Mouse (Mus musculus) myocyte (in vitro differentiated cells): ENCODE results near the gene Zbtb38. TPM values are rescaled to one million over a fixed set of nuclear protein-coding genes. Genes with fewer than 3 reads are reported as not detected.

ENCODE experiments used
- H3K27me3 ChIP-seq: one replicate; pipeline ENCODE4 v1.6.1; 2011; ENCODE audit not compliant: control insufficient read depth, insufficient read depth, insufficient read length
- H3K36me3 ChIP-seq: one replicate; pipeline ENCODE4 v1.6.1; 2011; ENCODE audit not compliant: control insufficient read depth, insufficient read depth
- H3K4me2 ChIP-seq: one replicate; pipeline ENCODE4 v1.6.1; 2011; ENCODE audit warnings: low read depth, control low read depth
- H3K4me3 ChIP-seq: one replicate; pipeline ENCODE4 v1.5.1; 2011; ENCODE audit warnings: mild to moderate bottlenecking, control low read depth, moderate library complexity
- H3K79me2 ChIP-seq: one replicate; pipeline ENCODE4 v1.6.1; 2011; ENCODE audit not compliant: control insufficient read depth, insufficient read depth
- H3ac ChIP-seq: one replicate; pipeline ENCODE4 v1.6.1; 2011; ENCODE audit not compliant: control insufficient read depth, insufficient read length
- CEBPB ChIP-seq: IDR thresholded peaks from 2 replicates; pipeline ENCODE4 v1.6.1; 2011; ENCODE audit warnings: mild to moderate bottlenecking, moderate library complexity; ENCODE audit not compliant: poor library complexity, insufficient read depth, severe bottlenecking
- E2F4 ChIP-seq: IDR thresholded peaks from one replicate; pipeline ENCODE4 v1.6.1; 2011; ENCODE audit warnings: mild to moderate bottlenecking, control low read depth, moderate library complexity; ENCODE audit not compliant: insufficient read depth
- MAX ChIP-seq: IDR thresholded peaks from one replicate; pipeline ENCODE4 v1.6.1; 2011; ENCODE audit warnings: low read depth, mild to moderate bottlenecking, control low read depth
- MYOD1 ChIP-seq, 3 experiments: IDR thresholded peaks; one replicate each; pipeline ENCODE4 v1.6.1; 2011; ENCODE audit warnings: control low read depth in 2 of 3, low read depth in 2 of 3, mild to moderate bottlenecking in 2 of 3, moderate library complexity in 1 of 3; ENCODE audit not compliant: insufficient read length in 2 of 3, control insufficient read depth in 1 of 3
- MYOG ChIP-seq, 3 experiments: IDR thresholded peaks; one replicate each; pipeline ENCODE4 v1.6.1; 2011; ENCODE audit warnings: control low read depth in 2 of 3, low read depth in 2 of 3, mild to moderate bottlenecking in 2 of 3; ENCODE audit not compliant: insufficient read length in 2 of 3, control insufficient read depth in 1 of 3, insufficient read depth in 1 of 3
- POLR2A ChIP-seq: IDR thresholded peaks from one replicate; pipeline ENCODE4 v1.6.1; 2011; ENCODE audit warnings: low read depth, mild to moderate bottlenecking, control low read depth, moderate library complexity; ENCODE audit not compliant: insufficient read length
- POLR2AphosphoS2 ChIP-seq: IDR thresholded peaks from one replicate; pipeline ENCODE4 v1.6.1; 2011; ENCODE audit warnings: low read depth, control low read depth; ENCODE audit not compliant: insufficient read length
- REST ChIP-seq: IDR thresholded peaks from one replicate; pipeline ENCODE4 v1.6.1; 2011; ENCODE audit warnings: mild to moderate bottlenecking, control low read depth, moderate library complexity; ENCODE audit not compliant: insufficient read depth, insufficient read length
- SRF ChIP-seq: IDR thresholded peaks from one replicate; pipeline ENCODE4 v1.6.1; 2011; ENCODE audit warnings: low read depth; ENCODE audit not compliant: control insufficient read depth, insufficient read length
- TCF12 ChIP-seq: IDR thresholded peaks from one replicate; pipeline ENCODE4 v1.6.1; 2011; ENCODE audit warnings: mild to moderate bottlenecking, control low read depth; ENCODE audit not compliant: poor library complexity, insufficient read depth, severe bottlenecking
- TCF3 ChIP-seq: IDR thresholded peaks from one replicate; pipeline ENCODE4 v1.6.1; 2011; ENCODE audit warnings: low read depth, control low read depth; ENCODE audit not compliant: insufficient read length
- USF1 ChIP-seq: IDR thresholded peaks from one replicate; pipeline ENCODE4 v1.6.1; 2011; ENCODE audit warnings: low read depth, mild to moderate bottlenecking, control low read depth, moderate library complexity
- polyA plus RNA-seq: library from polyadenylated mRNA; unstranded; fragments of >200 nt; fragmentation: generic; extraction: Trizol; gene quantifications from one replicate; pipeline ENCODE4 v1.2.1, GENCODE M21; 2012; ENCODE audit warnings: missing spikeins

Gene Zbtb38
- polyA plus RNA-seq, 1 experiment = 9.1 TPM

DNA sequence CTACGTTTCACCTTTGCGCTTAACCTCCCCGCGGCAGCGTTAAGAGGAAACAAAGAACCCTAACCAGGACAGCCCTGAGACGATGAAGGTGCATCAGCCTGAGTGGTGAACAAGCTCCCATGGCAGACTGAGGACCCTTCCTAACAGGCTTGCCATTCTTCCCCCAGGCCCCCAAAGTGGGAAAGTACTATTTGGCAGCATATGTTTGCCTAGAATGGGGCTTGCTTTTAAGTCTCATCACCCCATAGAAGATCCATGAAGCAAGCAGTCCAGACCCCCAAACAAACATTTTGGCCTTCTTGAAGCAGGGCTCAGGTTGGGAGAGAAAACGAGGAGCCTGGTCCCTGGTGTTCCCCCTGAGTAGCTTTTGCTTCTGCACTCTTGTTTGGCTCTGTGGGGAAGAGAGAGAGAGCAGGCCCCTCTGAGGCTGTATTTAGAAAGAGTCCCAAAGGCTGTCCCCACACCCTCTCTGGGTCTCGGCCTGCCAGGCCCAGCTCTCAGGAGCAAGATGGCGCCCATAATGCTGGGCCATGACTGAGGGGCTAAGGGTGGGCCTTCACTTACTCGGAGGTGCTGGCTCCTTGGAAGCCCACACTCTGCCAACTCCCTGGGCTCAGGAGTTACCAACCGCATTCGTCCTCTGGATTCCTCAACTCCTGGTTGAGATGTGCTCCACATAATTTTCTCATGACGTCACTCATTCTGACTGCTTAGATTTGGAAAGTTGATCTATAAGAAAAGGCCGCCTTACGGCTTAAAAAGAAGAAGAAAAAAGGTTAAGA lies 619 bp downstream of the Zbtb38 start:
- H3ac ChIP-seq = peak overlapping the region; percentile 3
- TF ChIP-seq SRF (no peak), MYOG (IDR thresholded peaks at IDR 0.05; ENCODE audit: control insufficient read depth in 1 of 3, insufficient read depth in 1 of 3, insufficient read length in 2 of 3, low read depth in 2 of 3) (no peak), TCF3 (no peak), MYOD1 (IDR thresholded peaks at IDR 0.05; ENCODE audit: control insufficient read depth in 1 of 3, insufficient read length in 2 of 3, low read depth in 2 of 3) (no peak), POLR2AphosphoS2 (no peak), E2F4 (no peak), CEBPB (no peak), MAX (no peak), POLR2A (no peak), USF1 (no peak), REST (no peak), TCF12 (no peak)
- peak overlapping the region; percentile 60 for H3K4me3 ChIP-seq
- H3K4me2 ChIP-seq = peak overlapping the region; percentile 78
- no peaks in the 10 kb centered on the region for H3K27me3 ChIP-seq
- peaks cover 25% of the 10 kb centered on the region for H3K79me2 ChIP-seq
- H3K36me3 ChIP-seq = peaks cover 31% of the 10 kb centered on the region

DNA sequence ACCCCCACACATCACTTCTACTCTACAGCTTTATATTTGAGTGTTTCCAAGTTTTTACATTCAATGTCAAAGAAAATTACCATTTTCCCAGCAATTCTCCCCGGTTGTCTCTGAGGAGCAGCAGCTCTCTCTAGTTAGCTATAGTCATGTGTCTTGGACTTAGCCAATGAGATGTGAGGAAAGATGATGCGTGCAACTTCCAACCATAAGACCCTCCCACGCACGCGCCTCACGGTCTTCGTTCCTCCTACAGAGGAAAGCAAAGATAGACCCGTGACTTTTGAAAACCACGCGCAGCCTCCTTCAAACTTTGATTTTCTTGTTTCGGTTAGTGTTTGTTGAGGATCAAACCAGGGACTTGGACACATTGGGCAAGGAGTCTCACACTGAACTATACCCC lies 2.0 kb downstream of the Zbtb38 start:
- TF ChIP-seq TCF12 = no peak
- no peak for TF ChIP-seq MYOG (IDR thresholded peaks at IDR 0.05; ENCODE audit: control insufficient read depth in 1 of 3, insufficient read depth in 1 of 3, insufficient read length in 2 of 3, low read depth in 2 of 3)
- no peak for TF ChIP-seq POLR2A
- TF ChIP-seq E2F4 = no peak
- TF ChIP-seq MYOD1 (IDR thresholded peaks at IDR 0.05; ENCODE audit: control insufficient read depth in 1 of 3, insufficient read length in 2 of 3, low read depth in 2 of 3) = no peak
- Histone ChIP-seq H3K27me3 (no peaks in the 10 kb centered on the region), H3ac (no peak overlapping the region), H3K4me2 (peak overlapping the region; percentile 78), H3K79me2 (peaks cover 25% of the 10 kb centered on the region), H3K4me3 (no peak overlapping the region), H3K36me3 (peaks cover 42% of the 10 kb centered on the region)

DNA sequence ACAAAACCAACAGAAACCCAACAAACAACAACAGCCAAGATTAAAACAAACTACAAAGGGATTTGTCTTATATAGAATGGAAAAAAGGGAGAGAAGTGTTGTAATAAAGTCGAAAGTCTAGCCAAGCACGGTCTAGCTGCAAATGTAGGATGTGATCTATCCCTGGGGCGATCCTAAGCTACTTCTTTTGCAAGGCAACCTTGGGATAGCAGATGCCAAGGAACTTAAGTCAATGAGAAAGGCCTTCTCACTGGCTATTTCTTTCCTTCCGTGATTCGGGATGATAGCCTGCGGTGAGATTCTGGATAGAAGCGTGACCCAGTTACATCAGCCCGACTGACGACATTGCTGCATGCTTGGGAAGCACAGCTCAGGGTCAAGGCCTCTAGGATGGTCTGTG lies 6.1 kb downstream of the Zbtb38 start:
- no peak overlapping the region for H3K4me3 ChIP-seq
- TF ChIP-seq POLR2AphosphoS2 (peak; percentile 16), POLR2A (no peak)
- H3K36me3 ChIP-seq = peaks cover 48% of the 10 kb centered on the region
- H3K79me2 ChIP-seq = peaks cover 19% of the 10 kb centered on the region
- H3K4me2 ChIP-seq = no peak overlapping the region
- no peak overlapping the region for H3ac ChIP-seq
- H3K27me3 ChIP-seq = no peaks in the 10 kb centered on the region

DNA sequence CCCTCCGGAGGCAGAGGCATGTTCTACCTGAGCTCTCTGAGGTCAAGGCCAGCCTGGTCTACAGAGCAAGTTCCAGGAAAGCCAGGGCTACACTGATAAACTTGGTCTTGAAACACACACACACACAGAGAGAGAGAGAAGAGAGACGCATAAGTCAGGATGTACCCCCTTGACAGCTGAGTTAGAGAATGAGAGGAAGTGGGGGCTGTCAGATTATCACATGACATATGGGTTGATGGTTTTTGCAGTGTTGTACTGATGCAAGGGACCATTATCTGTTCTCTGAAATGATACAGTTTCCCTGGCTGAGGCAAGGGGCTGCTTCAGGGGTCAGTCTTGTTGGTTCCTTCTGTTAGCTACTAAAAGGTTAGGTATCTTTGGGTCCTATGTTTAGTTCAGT lies 7.7 kb downstream of the Zbtb38 start:
- Histone ChIP-seq H3K4me2 (no peak overlapping the region), H3K27me3 (no peaks in the 10 kb centered on the region), H3ac (no peak overlapping the region), H3K79me2 (peaks cover 6% of the 10 kb centered on the region), H3K4me3 (no peak overlapping the region), H3K36me3 (peaks cover 41% of the 10 kb centered on the region)
- TF ChIP-seq POLR2AphosphoS2 (no peak), REST (no peak), MYOG (IDR thresholded peaks at IDR 0.05; ENCODE audit: control insufficient read depth in 1 of 3, insufficient read depth in 1 of 3, insufficient read length in 2 of 3, low read depth in 2 of 3) (no peak), MAX (no peak), TCF3 (no peak), SRF (no peak), CEBPB (no peak)

DNA sequence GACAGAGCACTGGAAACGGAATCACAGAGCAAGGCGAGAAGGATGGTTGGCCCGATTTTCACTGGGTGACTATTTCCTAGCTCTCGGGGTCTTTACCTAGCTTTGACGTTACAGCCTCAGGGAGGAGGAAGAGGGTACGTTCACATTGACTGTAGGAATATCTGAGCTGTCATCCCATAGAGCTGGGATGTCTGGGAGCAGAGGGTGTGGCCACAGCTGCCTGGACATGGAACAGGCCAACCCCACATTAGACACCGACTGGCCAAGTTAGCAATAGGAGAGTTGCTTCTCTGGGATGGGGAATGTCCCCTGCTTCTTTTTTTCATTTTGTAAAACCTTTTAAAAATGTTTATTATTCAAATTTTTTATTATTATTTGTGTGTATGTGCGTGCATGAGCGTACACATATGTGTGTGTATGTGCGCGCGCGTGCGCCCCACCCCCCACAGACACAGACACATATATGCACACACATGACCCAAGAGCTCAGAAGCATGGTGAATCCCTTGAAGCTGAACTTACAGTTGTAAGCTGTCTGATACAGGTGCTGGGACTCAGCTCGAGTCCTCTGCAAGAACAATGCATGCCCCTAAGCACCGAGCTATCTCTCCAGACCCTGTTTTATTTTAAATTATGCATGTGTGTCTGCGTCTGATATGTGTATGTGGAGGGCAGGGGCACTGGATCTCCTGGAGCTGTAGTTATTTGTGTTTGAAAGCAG lies 11.1 kb downstream of the Zbtb38 start:
- no peak overlapping the region for H3K4me3 ChIP-seq
- no peak overlapping the region for H3K4me2 ChIP-seq
- no peak overlapping the region for H3ac ChIP-seq
- TF ChIP-seq MYOG (IDR thresholded peaks at IDR 0.05; ENCODE audit: control insufficient read depth in 1 of 3, insufficient read depth in 1 of 3, insufficient read length in 2 of 3, low read depth in 2 of 3) (no peak), POLR2A (no peak), USF1 (no peak), REST (no peak), SRF (no peak), MYOD1 (IDR thresholded peaks at IDR 0.05; ENCODE audit: control insufficient read depth in 1 of 3, insufficient read length in 2 of 3, low read depth in 2 of 3) (no peak)
- peaks cover 15% of the 10 kb centered on the region for H3K36me3 ChIP-seq
- no peaks in the 10 kb centered on the region for H3K27me3 ChIP-seq
- peaks cover 20% of the 10 kb centered on the region for H3K79me2 ChIP-seq
